Mouse (Mus musculus) small intestine, adult 2 months (tissue): ENCODE data around the gene Nfatc2. TPM values are rescaled to one million over a fixed set of nuclear protein-coding genes. Genes with fewer than 3 reads are reported as not detected.

Experiments
- H3K27ac ChIP-seq: fragments of 200-500 bp; 2 replicates; pipeline ENCODE4 v1.5.1; 2012; ENCODE audit warnings: low read depth, low read length, control low read depth, inconsistent platforms; ENCODE audit not compliant: insufficient read depth
- H3K27me3 ChIP-seq: fragments of 200-500 bp; 2 replicates; pipeline ENCODE4 v1.6.1; 2012; ENCODE audit warnings: mild to moderate bottlenecking, moderate library complexity, low read length, inconsistent platforms; ENCODE audit not compliant: control insufficient read depth, insufficient read depth
- H3K36me3 ChIP-seq: fragments of 200-500 bp; 2 replicates; pipeline ENCODE4 v1.6.1; 2012; ENCODE audit warnings: mild to moderate bottlenecking, low read length, control low read depth, inconsistent platforms; ENCODE audit not compliant: control insufficient read depth, insufficient read depth
- H3K4me1 ChIP-seq: fragments of 200-500 bp; 2 replicates; pipeline ENCODE4 v1.6.1; 2012; ENCODE audit warnings: low read length, inconsistent platforms, mixed read lengths; ENCODE audit not compliant: control insufficient read depth, insufficient read depth, insufficient read length
- H3K4me3 ChIP-seq: fragments of 200-500 bp; 2 replicates; pipeline ENCODE4 v1.5.1; 2012; ENCODE audit warnings: low read depth, mild to moderate bottlenecking, control low read depth, inconsistent platforms, low read length, moderate library complexity
- CTCF ChIP-seq: fragments of 200-500 bp; IDR thresholded peaks from 2 replicates; pipeline ENCODE4 v1.5.1; 2012; ENCODE audit warnings: low read depth, mild to moderate bottlenecking, control low read depth, inconsistent platforms, low read length, moderate library complexity, mixed read lengths; ENCODE audit not compliant: insufficient replicate concordance, insufficient read length; ENCODE audit errors: extremely low read depth
- POLR2A ChIP-seq: fragments of 200-500 bp; IDR thresholded peaks from 2 replicates; pipeline ENCODE4 v1.6.1; 2012; ENCODE audit warnings: low read depth, mild to moderate bottlenecking, control low read depth, inconsistent platforms, low read length, moderate library complexity
- WGBS: fragments of 180-500 bp; shearing (Covaris S2); methylation state at CpG from one replicate; pipeline ENCODE4 v1.1.7; 2018; 5-methylcytosine and 5-hydroxymethylcytosine counted together
- polyA plus RNA-seq: library from polyadenylated mRNA; depleted of rRNA; stranded (reverse); fragments of >200 nt; gene quantifications from 2 replicates; pipeline ENCODE4 v1.2.3, GENCODE M21; 2012

The Nfatc2 gene
- polyA plus RNA-seq, 1 experiment, result 3.9 TPM

GRCm38 (mm10) chr2:168545901-168546557, 55.4 kb downstream of the Nfatc2 start:
- H3K27ac ChIP-seq, result no peak overlapping the region
- no peaks in the 10 kb centered on the region for H3K27me3 ChIP-seq
- no peak overlapping the region for H3K4me3 ChIP-seq
- H3K36me3 ChIP-seq, result no peaks in the 10 kb centered on the region
- H3K4me1 ChIP-seq, result peaks cover 9% of the 10 kb centered on the region
- WGBS, result 53% methylated on average over 15 of the region's 15 CpGs
- TF ChIP-seq CTCF (no peak), POLR2A (no peak)

- WGBS, result 27% methylated on average over 13 of the region's 13 CpGs
- H3K36me3 ChIP-seq, result no peaks in the 10 kb centered on the region
- no peak overlapping the region for H3K27ac ChIP-seq
- no peak overlapping the region for H3K4me3 ChIP-seq
- TF ChIP-seq POLR2A (no peak), CTCF (peak; percentile 13; the same call in 1 of the 2 replicates)
- H3K27me3 ChIP-seq, result no peaks in the 10 kb centered on the region
- H3K4me1 ChIP-seq, result peaks cover 20% of the 10 kb centered on the region
These were observed 57.4 kb downstream of the Nfatc2 start for GRCm38 (mm10) chr2:168544102-168544501.

- Histone ChIP-seq H3K36me3 (no peaks in the 10 kb centered on the region), H3K4me3 (no peak overlapping the region), H3K4me1 (peaks cover 21% of the 10 kb centered on the region), H3K27me3 (no peaks in the 10 kb centered on the region), H3K27ac (no peak overlapping the region)
- TF ChIP-seq CTCF, result no peak
- TF ChIP-seq POLR2A, result no peak
- 78% methylated on average over 3 of the region's 3 CpGs for WGBS
These were observed 58.4 kb downstream of the Nfatc2 start for GRCm38 (mm10) chr2:168543026-168543425.

GRCm38 (mm10) chr2:168541223-168541622, 60.2 kb downstream of the Nfatc2 start:
- Histone ChIP-seq H3K4me3 (no peak overlapping the region), H3K27ac (no peak overlapping the region), H3K4me1 (peaks cover 21% of the 10 kb centered on the region), H3K36me3 (no peaks in the 10 kb centered on the region), H3K27me3 (no peaks in the 10 kb centered on the region)
- no peak for TF ChIP-seq POLR2A
- no peak for TF ChIP-seq CTCF
- WGBS, result 75% methylated on average over 7 of the region's 7 CpGs

- H3K36me3 ChIP-seq, result no peaks in the 10 kb centered on the region
- TF ChIP-seq CTCF (no peak), POLR2A (no peak)
- peaks cover 16% of the 10 kb centered on the region for H3K4me1 ChIP-seq
- 25% methylated on average over 15 of the region's 15 CpGs for WGBS
- H3K27me3 ChIP-seq, result no peaks in the 10 kb centered on the region
- no peak overlapping the region for H3K27ac ChIP-seq
- H3K4me3 ChIP-seq, result peak overlapping the region; percentile 36
These were observed 61.7 kb downstream of the Nfatc2 start for GRCm38 (mm10) chr2:168539594-168540222.

- 90% methylated on average over 6 of the region's 6 CpGs for WGBS
- no peak overlapping the region for H3K27ac ChIP-seq
These were observed 62.4 kb downstream of the Nfatc2 start for GRCm38 (mm10) chr2:168539026-168539425.

GRCm38 (mm10) chr2:168532061-168532833, 69.2 kb downstream of the Nfatc2 start:
- Histone ChIP-seq H3K36me3 (no peaks in the 10 kb centered on the region), H3K27ac (peak overlapping the region; percentile 32; the same call in 1 of the 2 replicates), H3K4me1 (peaks cover 22% of the 10 kb centered on the region), H3K27me3 (no peaks in the 10 kb centered on the region), H3K4me3 (peak overlapping the region; percentile 8; the same call in 1 of the 2 replicates)
- 25% methylated on average over 15 of the region's 15 CpGs for whole genome bisulfite sequencing
- no peak for TF ChIP-seq CTCF
- TF ChIP-seq POLR2A, result no peak

More at GRCm38 (mm10) chr2:168539026-168539425, 62.4 kb downstream of the Nfatc2 start:
- TF ChIP-seq POLR2A (no peak), CTCF (no peak)
- no peak overlapping the region for H3K4me3 ChIP-seq
- no peaks in the 10 kb centered on the region for H3K36me3 ChIP-seq
- H3K4me1 ChIP-seq, result peaks cover 13% of the 10 kb centered on the region
- no peaks in the 10 kb centered on the region for H3K27me3 ChIP-seq
